Mouse (Mus musculus) layer of hippocampus, adult 18-20 months (tissue): ENCODE data around the gene Arhgef39. TPM values are rescaled to one million over a fixed set of nuclear protein-coding genes. Genes with fewer than 3 reads are reported as not detected.
"Not testable (repeated sequence)": the region's sequence is repeated elsewhere in the genome, so short reads cannot be mapped to it uniquely, and the experiment has no call there.

Experiments
- DNase-seq, 2 experiments: peaks; one replicate each; pipeline ENCODE4 v3.0.0; 2022; ENCODE audit warnings: low spot score in 2 of 2
- total RNA-seq, 2 experiments: library from RNA; stranded (reverse); gene quantifications; 2 replicates each; pipeline ENCODE4 v1.2.3; 2021

Arhgef39 gene
- total RNA-seq, 2 experiments from 2014 or later: not detected

- no peak for DNase-seq
These were observed 8.6 kb upstream of the Arhgef39 start for GRCm38 (mm10) chr4:43507938-43508665.

GRCm38 (mm10) chr4:43506536-43507185 lies 7.2 kb upstream of the Arhgef39 start, which contains the start of gene Car9:
Car9 (plus strand) TSS chr4:43506966.
- no peak for DNase-seq

GRCm38 (mm10) chr4:43506074-43506473 lies 6.6 kb upstream of the Arhgef39 start:
- no peak for DNase-seq

- DNase-seq: no peak
These were observed 4.8 kb upstream of the Arhgef39 start for GRCm38 (mm10) chr4:43504269-43504668.

- DNase-seq: no peak
These were observed 4.0 kb upstream of the Arhgef39 start for GRCm38 (mm10) chr4:43503506-43503905.

- no peak for DNase-seq
These were observed 3.5 kb upstream of the Arhgef39 start for GRCm38 (mm10) chr4:43503041-43503440.

- no peak for DNase-seq
These were observed 512 bp downstream of the Arhgef39 start for GRCm38 (mm10) chr4:43498983-43499382.

GRCm38 (mm10) chr4:43497946-43498345 lies 1.5 kb downstream of the Arhgef39 start:
- DNase-seq: no peak

GRCm38 (mm10) chr4:43497405-43497804 lies 2.1 kb downstream of the Arhgef39 start:
- no peak for DNase-seq

- DNase-seq: no peak
These were observed 2.9 kb downstream of the Arhgef39 start for GRCm38 (mm10) chr4:43496587-43496986.

- peak in 1 of 2 experiments; percentile 14 for DNase-seq
These were observed 5.7 kb downstream of the Arhgef39 start for GRCm38 (mm10) chr4:43493846-43494240.

- DNase-seq: peak; percentile 91 to 98
These were observed 6.2 kb downstream of the Arhgef39 start for GRCm38 (mm10) chr4:43493186-43493845.

- peak; percentile 94 to 95 for DNase-seq
These were observed 6.7 kb downstream of the Arhgef39 start, which contains the start of gene Ccdc107 for GRCm38 (mm10) chr4:43492821-43493185. Ccdc107 (plus strand) TSS chr4:43492900.

- DNase-seq: no peak
These were observed 7.2 kb downstream of the Arhgef39 start for GRCm38 (mm10) chr4:43492101-43492820.

- no peak for DNase-seq
These were observed 8.7 kb downstream of the Arhgef39 start for GRCm38 (mm10) chr4:43490801-43491200.

- DNase-seq: no peak
These were observed 9.9 kb downstream of the Arhgef39 start for GRCm38 (mm10) chr4:43489611-43490010.

GRCm38 (mm10) chr4:43485666-43486065 lies 13.8 kb downstream of the Arhgef39 start:
- DNase-seq: not testable (repeated sequence)

GRCm38 (mm10) chr4:43483535-43484091 lies 15.9 kb downstream of the Arhgef39 start, which contains the start of gene Sit1:
Sit1 (minus strand) TSS chr4:43483734.
- no peak for DNase-seq

GRCm38 (mm10) chr4:43482591-43482990 lies 16.9 kb downstream of the Arhgef39 start:
- DNase-seq: no peak

GRCm38 (mm10) chr4:43481894-43482456 lies 17.5 kb downstream of the Arhgef39 start:
- DNase-seq: no peak

- DNase-seq: no peak
These were observed 18.5 kb downstream of the Arhgef39 start for GRCm38 (mm10) chr4:43480985-43481384.
